In the genomic region with DNA sequence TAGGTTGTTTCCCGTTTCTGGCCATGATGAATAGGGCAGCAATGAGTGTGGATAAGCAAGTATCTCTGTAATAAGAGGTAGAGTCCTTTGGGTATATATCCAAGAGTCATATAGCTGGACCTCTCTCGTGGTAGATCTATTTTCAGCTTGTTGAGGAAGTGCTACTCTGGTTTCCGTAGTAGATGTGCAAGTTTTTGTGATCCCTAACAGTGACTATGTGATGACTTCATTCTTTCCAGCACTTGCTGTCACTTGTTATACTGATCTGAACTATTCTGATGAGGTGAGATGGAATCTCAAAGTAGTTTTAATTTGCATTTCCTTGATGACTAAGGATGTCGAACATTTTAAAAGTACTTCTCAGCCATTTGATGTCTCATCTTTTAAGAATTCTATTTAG, we compare ENCODE assay signal across 28 mouse cellular contexts. TPM values are rescaled to one million over a fixed set of nuclear protein-coding genes. Genes with fewer than 3 reads are reported as not detected.
DNase-seq lines count a peak whose midpoint lies in the region; ATAC-seq and TF ChIP-seq lines count a peak whose summit lies in the region.
"Had no signal": no experiment of that assay in that cellular context is flagged by ENCODE, and none has a peak within 500 bp of the region (broad histone marks: within the 10 kb centered on the region; RNA-seq: fewer than 3 reads in every experiment).

No protein-coding gene starts in this region.

- WGBS in intestine, postnatal 0 days: 81% methylated on average over 4 of the region's 4 CpGs

- no peak overlapping the region for H3K27ac ChIP-seq in intestine, postnatal 0 days (ENCODE audit: low read depth, low read length)
- H3K27ac ChIP-seq: embryonic facial prominence, embryonic 12.5 days; embryonic facial prominence, embryonic 15.5 days; gastrocnemius, adult 2 months; heart, adult 2 months; heart, embryonic 10.5 days; hindbrain, embryonic 10.5 days; hindbrain, embryonic 13.5 days had no signal

- ATAC-seq in CD4-positive, CD25-positive, alpha-beta regulatory T cell, adult 4 months: peak; percentile 37
- ATAC-seq in granulocyte monocyte progenitor cell, adult 5-6 weeks (replicated peaks; ENCODE audit: poor library complexity, severe bottlenecking): peak; percentile 44
- ATAC-seq in megakaryocyte progenitor cell, adult 5-6 weeks (replicated peaks; ENCODE audit: poor library complexity): peak; percentile 37
- ATAC-seq in intestine, postnatal 0 days: no peak
- ATAC-seq: activated CD4-positive, CD25-positive, alpha-beta regulatory T cell, adult 4 months; forebrain, embryonic 14.5 days; forebrain, postnatal 0 days; hindbrain, embryonic 16.5 days; intestine, embryonic 16.5 days had no signal

- no peak overlapping the region for H3K4me2 ChIP-seq in intestine, postnatal 0 days (replicated peaks; ENCODE audit: low read depth)
- H3K4me2 ChIP-seq: embryonic facial prominence, embryonic 12.5 days; embryonic facial prominence, embryonic 15.5 days; hindbrain, embryonic 13.5 days had no signal

- peak; percentile 14 for DNase-seq in Muller cell, postnatal 12 days (ENCODE audit: inconsistent ontology term)
- DNase-seq in urinary bladder, postnatal 10 days (ENCODE audit: low spot score): no peak
- no peak for DNase-seq in c-Kit-positive CD71-positive TER-119-positive erythroid progenitor cells, embryonic 14.5 days (ENCODE audit: low spot score)
- no peak for DNase-seq in yolk sac, embryonic 10.5 days (ENCODE audit: low spot score)
- DNase-seq: adrenal gland, postnatal 10 days; adrenal gland, postnatal 36 days; cerebellum, adult 18-20 months; cerebellum, adult 9-10 months; cerebellum, postnatal 14 days; forebrain, postnatal 0 days; gastrocnemius, adult 2 months; gastrocnemius, postnatal 14 days; heart, adult 2 months; heart, postnatal 36 days had no signal

- H3K4me1 ChIP-seq in intestine, postnatal 0 days (replicated peaks; ENCODE audit: control insufficient read depth, insufficient read depth, low read length): no peaks in the 10 kb centered on the region
- H3K4me1 ChIP-seq: embryonic facial prominence, embryonic 12.5 days; embryonic facial prominence, embryonic 15.5 days; heart, embryonic 10.5 days; hindbrain, embryonic 10.5 days; hindbrain, embryonic 13.5 days had no signal

- no peak overlapping the region for H3K4me3 ChIP-seq in intestine, postnatal 0 days (ENCODE audit: low read depth, low read length)
- H3K4me3 ChIP-seq: embryonic facial prominence, embryonic 12.5 days; embryonic facial prominence, embryonic 15.5 days; gastrocnemius, adult 2 months; heart, adult 2 months; heart, embryonic 10.5 days; hindbrain, embryonic 10.5 days; hindbrain, embryonic 13.5 days had no signal

- no peak for TF ChIP-seq CTCF in intestine, postnatal 0 days (IDR thresholded peaks at IDR 0.05; ENCODE audit: low read depth)

- no peak overlapping the region for H3K9ac ChIP-seq in intestine, postnatal 0 days (ENCODE audit: low read depth, low read length)
- H3K9ac ChIP-seq: embryonic facial prominence, embryonic 12.5 days; embryonic facial prominence, embryonic 15.5 days; forebrain, postnatal 0 days; hindbrain, embryonic 13.5 days had no signal

- H3K27me3 ChIP-seq in intestine, postnatal 0 days (replicated peaks; ENCODE audit: control insufficient read depth, insufficient read depth, low read length): no peaks in the 10 kb centered on the region
- H3K27me3 ChIP-seq: embryonic facial prominence, embryonic 12.5 days; embryonic facial prominence, embryonic 15.5 days; hindbrain, embryonic 13.5 days had no signal

- H3K36me3 ChIP-seq in intestine, postnatal 0 days (ENCODE audit: control insufficient read depth, insufficient read depth): no peaks in the 10 kb centered on the region
- H3K36me3 ChIP-seq: embryonic facial prominence, embryonic 12.5 days; embryonic facial prominence, embryonic 15.5 days; heart, embryonic 10.5 days; hindbrain, embryonic 10.5 days; hindbrain, embryonic 13.5 days had no signal

- no peaks in the 10 kb centered on the region for H3K9me3 ChIP-seq in intestine, postnatal 0 days (ENCODE audit: control insufficient read depth)
- H3K9me3 ChIP-seq: embryonic facial prominence, embryonic 12.5 days; embryonic facial prominence, embryonic 15.5 days; heart, embryonic 10.5 days; hindbrain, embryonic 10.5 days; hindbrain, embryonic 13.5 days had no signal

RNA-seq across cellular contexts. Expression of gene Kcnk13, which starts 15.2 kb away (rescaled TPM):
- polyA plus RNA-seq in CD4-positive, CD25-positive, alpha-beta regulatory T cell, adult 4 months (2017; shearing (Covaris generic)): not detected
- total RNA-seq in granulocyte monocyte progenitor cell, adult 5-6 weeks (2014; fragmentation: Nextera tagmentation): 1.2 TPM in 2 replicates
- 0.15 and 0.65 TPM in 2 replicates for total RNA-seq in granulocyte monocyte progenitor cell, adult 5-6 weeks (2017)
- total RNA-seq in megakaryocyte progenitor cell, adult 5-6 weeks (2015): 0.37 and 0.49 TPM in 2 replicates
- 0.46 TPM in 1 of 2 replicates, not detected in the other for total RNA-seq in megakaryocyte progenitor cell, adult 5-6 weeks (2017)
- polyA plus RNA-seq in intestine, postnatal 0 days (2015; fragmentation: Nextera tagmentation; extraction: Ambion mirVana): 0.43 and 0.47 TPM in 2 replicates
- total RNA-seq: MEL had no signal
- polyA plus RNA-seq: activated CD4-positive, CD25-positive, alpha-beta regulatory T cell, adult 4 months had no signal
